Mouse (Mus musculus): ENCODE measurements around the gene Rras. TPM values are rescaled to one million over a fixed set of nuclear protein-coding genes. Genes with fewer than 3 reads are reported as not detected.

Gene Rras
- total and polyA plus RNA-seq, 3 experiments, result 3.2 to 16.3 (median 5.6) TPM

DNA sequence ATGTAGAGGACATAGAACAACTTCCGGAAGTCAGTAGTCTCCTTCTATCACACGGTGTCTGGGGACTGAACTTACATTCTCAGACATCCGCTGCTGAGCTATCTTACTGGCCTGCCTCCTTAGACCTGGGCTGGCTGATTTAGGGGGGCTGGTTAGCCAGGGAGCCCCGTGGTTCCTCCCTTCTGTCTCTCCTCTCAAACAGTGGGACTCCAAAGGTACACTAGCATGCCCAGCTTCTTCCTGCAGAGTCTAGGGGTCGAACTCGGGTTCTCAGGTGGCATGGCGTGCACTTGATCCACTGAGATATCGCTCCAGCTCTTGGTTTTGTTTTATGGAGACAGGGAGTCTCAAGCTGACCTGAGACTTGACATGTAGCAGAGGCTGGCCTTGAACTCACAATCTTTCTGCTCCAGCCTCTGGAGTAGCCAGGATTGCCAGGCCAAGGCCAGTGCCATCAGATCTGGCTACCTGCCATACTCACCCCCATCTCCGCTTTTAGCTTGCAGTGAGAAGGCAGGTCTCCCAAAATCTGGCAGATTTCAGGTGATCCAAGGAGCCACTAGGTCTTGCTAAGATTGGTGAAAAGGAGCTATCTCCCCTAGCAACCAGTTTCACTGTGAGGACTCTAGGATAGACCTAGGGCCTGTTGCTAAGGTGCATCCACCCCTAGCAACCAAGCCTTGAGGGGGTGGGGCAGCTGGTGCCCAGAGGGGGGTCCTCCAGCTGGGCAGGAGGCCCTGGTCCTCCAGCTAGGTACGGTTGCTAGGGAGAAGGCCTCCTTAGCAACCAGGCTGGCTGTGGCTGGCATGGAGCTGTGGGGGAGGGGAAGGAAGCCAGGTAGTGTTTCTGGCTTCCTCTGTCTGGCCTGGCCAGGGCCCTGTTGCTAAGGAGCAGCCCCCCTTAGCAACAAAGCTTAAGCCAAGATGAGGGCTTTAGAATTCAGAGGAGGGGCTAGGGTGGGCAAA is 41.1 kb downstream of the Rras start:
- peaks cover 25% of the 10 kb centered on the region for H3K36me3 ChIP-seq (replicated peaks)
- H3K27me3 ChIP-seq (ENCODE audit: insufficient read depth, low read length), result no peaks in the 10 kb centered on the region
- H3K4me1 ChIP-seq (ENCODE audit: insufficient read depth, low read depth, low read length), result peaks cover 45% of the 10 kb centered on the region
- DNase-seq (ENCODE audit: low spot score), result no peak
- no peaks in the 10 kb centered on the region for H3K9me3 ChIP-seq (replicated peaks)
- TF ChIP-seq GATA2 (IDR thresholded peaks at IDR 0.05; ENCODE audit: borderline replicate concordance, low read depth, low read length) (no peak), POLR2AphosphoS5 (IDR thresholded peaks at IDR 0.05; ENCODE audit: insufficient replicate concordance, low read depth, low read length) (no peak), CTCF (IDR thresholded peaks at IDR 0.05; ENCODE audit: low read depth, low read length) (no peak), TAL1 (conservative IDR thresholded peaks at IDR 0.05; ENCODE audit: low read depth, low read length) (no peak), GATA1 (IDR thresholded peaks at IDR 0.05; ENCODE audit: borderline replicate concordance, low read length) (no peak)
- H3K4me3 ChIP-seq (ENCODE audit: low read depth, low read length), result no peak overlapping the region
- no peak for ATAC-seq (ENCODE audit: extremely low read depth, insufficient number of reproducible peaks, low FRiP score, poor library complexity, severe bottlenecking)

DNA sequence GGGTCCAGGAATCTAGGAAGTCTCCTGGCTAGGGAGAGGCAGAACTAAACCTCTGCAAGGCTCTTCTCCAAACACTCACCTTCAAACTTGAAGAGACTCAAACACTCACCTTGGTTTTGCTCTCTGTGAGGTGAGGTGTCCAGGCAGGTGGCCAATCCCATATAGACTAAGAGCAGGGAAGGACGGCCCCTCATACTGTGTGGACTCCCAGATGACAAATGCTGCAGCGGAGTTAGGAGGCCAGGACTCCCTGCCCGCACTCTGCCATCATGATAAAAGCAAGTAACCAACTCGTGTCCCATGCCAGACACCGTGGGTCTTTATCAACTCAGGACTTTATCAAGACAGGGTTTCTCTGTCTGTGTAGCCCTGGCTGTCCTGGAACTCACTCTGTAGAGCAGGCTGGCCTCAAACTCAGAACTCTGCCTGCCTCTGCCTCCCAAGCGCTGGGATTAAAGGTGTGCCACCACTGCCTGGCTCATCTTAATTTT is 42.9 kb downstream of the Rras start:
- no peak overlapping the region; the same call in 1 of the 2 replicates for H3K4me3 ChIP-seq (ENCODE audit: low read depth, low read length)

DNA sequence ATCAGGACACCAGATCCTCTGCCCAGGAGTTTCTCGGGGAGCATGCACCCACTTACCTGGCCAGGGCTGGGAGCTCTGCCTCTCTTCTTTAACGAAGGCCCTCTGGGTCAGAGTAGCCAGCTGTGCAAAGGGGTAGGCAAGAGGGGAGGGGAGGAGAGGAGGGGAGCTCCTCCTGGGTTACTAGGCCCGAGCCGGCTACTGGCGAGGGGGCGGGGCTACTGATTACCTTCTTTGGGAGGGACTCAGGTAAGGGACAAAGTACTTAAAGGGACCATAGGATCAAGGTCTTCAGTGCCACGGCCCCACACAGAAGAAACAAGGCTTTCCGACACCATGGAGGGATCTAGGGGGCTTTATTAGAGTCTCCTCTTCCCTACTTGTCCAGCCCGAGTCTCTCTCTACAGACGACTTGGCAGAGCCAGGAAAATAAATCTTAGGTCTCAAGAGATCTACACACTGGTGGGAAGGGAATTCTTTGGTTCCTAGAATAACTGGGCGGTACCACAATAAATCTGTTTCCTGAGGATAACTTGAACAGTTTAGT is 43.8 kb downstream of the Rras start:
- peak overlapping the region; percentile 73 for H3K4me3 ChIP-seq (ENCODE audit: low read depth, low read length)
- H3K36me3 ChIP-seq (replicated peaks), result peaks cover 50% of the 10 kb centered on the region
- peaks cover 55% of the 10 kb centered on the region for H3K4me1 ChIP-seq (ENCODE audit: insufficient read depth, low read depth, low read length)
- TF ChIP-seq CTCF (IDR thresholded peaks at IDR 0.05; ENCODE audit: low read depth, low read length) (no peak), POLR2AphosphoS5 (IDR thresholded peaks at IDR 0.05; ENCODE audit: insufficient replicate concordance, low read depth, low read length) (no peak), GATA2 (IDR thresholded peaks at IDR 0.05; ENCODE audit: borderline replicate concordance, low read depth, low read length) (no peak), TAL1 (conservative IDR thresholded peaks at IDR 0.05; ENCODE audit: low read depth, low read length) (no peak), GATA1 (IDR thresholded peaks at IDR 0.05; ENCODE audit: borderline replicate concordance, low read length) (no peak)
- ATAC-seq (ENCODE audit: extremely low read depth, insufficient number of reproducible peaks, low FRiP score, poor library complexity, severe bottlenecking) (no peak), DNase-seq (ENCODE audit: low spot score) (peak; percentile 46)
- H3K9me3 ChIP-seq (replicated peaks), result no peaks in the 10 kb centered on the region
- no peaks in the 10 kb centered on the region for H3K27me3 ChIP-seq (ENCODE audit: insufficient read depth, low read length)

More for the DNA sequence above, 42.9 kb downstream of the Rras start:
- no peaks in the 10 kb centered on the region for H3K27me3 ChIP-seq (ENCODE audit: insufficient read depth, low read length)
- DNase-seq (ENCODE audit: low spot score), result no peak
- peaks cover 51% of the 10 kb centered on the region for H3K4me1 ChIP-seq (ENCODE audit: insufficient read depth, low read depth, low read length)
- ATAC-seq (ENCODE audit: extremely low read depth, insufficient number of reproducible peaks, low FRiP score, poor library complexity, severe bottlenecking), result no peak
- no peaks in the 10 kb centered on the region for H3K9me3 ChIP-seq (replicated peaks)
- no peak for TF ChIP-seq POLR2AphosphoS5 (IDR thresholded peaks at IDR 0.05; ENCODE audit: insufficient replicate concordance, low read depth, low read length)
- H3K36me3 ChIP-seq (replicated peaks), result peaks cover 41% of the 10 kb centered on the region

DNA sequence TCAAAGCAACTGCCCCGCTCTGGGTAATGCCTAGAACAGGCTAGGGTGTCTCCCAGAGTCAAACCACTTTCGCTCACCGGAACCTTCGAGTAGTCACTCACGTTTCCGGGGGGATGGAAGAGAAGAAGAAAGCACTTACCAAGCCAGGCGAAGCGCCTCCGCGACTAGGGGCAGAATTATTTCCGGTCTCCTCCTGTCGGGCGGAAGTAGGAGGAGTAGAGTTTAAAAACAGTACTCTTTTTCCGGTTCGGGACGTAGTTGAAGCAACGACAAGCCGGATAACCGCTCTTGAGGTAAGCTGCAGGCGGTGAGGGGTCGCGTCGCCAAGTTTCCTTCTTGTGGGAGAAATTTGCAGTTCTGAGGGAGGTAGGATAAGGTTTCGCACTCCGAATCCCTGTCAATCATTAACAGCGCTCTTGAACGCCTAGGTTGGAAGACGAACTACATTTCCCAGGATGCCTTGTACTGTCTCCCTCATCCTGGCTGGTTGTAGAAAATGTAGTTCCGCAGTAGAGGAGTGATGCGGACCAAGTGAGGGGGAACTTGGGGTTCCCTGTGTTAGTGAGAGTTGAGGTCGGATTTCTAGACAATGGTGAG is 44.6 kb downstream of the Rras start, which contains the start of the genes Nosip and Prrg2:
Gene Nosip, plus strand, starts transcription at position 191 of the 597 bp plus-strand sequence.
Gene Prrg2, minus strand, starts transcription at position 439 of the 597 bp plus-strand sequence.
- Histone ChIP-seq H3K4me3 (ENCODE audit: low read depth, low read length) (peak within 1 kb of the TSS; percentile 73), H3K36me3 (replicated peaks) (peaks cover 55% of the 10 kb centered on the region), H3K9me3 (replicated peaks) (no peaks in the 10 kb centered on the region), H3K4me1 (ENCODE audit: insufficient read depth, low read depth, low read length) (peaks cover 56% of the 10 kb centered on the region), H3K27me3 (ENCODE audit: insufficient read depth, low read length) (no peaks in the 10 kb centered on the region)
- peak; percentile 83 for DNase-seq (ENCODE audit: low spot score)
- ATAC-seq (ENCODE audit: extremely low read depth, insufficient number of reproducible peaks, low FRiP score, poor library complexity, severe bottlenecking), result peak; percentile 94
- TF ChIP-seq GATA2 (IDR thresholded peaks at IDR 0.05; ENCODE audit: borderline replicate concordance, low read depth, low read length), result no peak
- no peak for TF ChIP-seq CTCF (IDR thresholded peaks at IDR 0.05; ENCODE audit: low read depth, low read length)
- TF ChIP-seq POLR2AphosphoS5 (IDR thresholded peaks at IDR 0.05; ENCODE audit: insufficient replicate concordance, low read depth, low read length), result no peak
- TF ChIP-seq TAL1 (conservative IDR thresholded peaks at IDR 0.05; ENCODE audit: low read depth, low read length), result no peak
- TF ChIP-seq GATA1 (IDR thresholded peaks at IDR 0.05; ENCODE audit: borderline replicate concordance, low read length), result no peak

DNA sequence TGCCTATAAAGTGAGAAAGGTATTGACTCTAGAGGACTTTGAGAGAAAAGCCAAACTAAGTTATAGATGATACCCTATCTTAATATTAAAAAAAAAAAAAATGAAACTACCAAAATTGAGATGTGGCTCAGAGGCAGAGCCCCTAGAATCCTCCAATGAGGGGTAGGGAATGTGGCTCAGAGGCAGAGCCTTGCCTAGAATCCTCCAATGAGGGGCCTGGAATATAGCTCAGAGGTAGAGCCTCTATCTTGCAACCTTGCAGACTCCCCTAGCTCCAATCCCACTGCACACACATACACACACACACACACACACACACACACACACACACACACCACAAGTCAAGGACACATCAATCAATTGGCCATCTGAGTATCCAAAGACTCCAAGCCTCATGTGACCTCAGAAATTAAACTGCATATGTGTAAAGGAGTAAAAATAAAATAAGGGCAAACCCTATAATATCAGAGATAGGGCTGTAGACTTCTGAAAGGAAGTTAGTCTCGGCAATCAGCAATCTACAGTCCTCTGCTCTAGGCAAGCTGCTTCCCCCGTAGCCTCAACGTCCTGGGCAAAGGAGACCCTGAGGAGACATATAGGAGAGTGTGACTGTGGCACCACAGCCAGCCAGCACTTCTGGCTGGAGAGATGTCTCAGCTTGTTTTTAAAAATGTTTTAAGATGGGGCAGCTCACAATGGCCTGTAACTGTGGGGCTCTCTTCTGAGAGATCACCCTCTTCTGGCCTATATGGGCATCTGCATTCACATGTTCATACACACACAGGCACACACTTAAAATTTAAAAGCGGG is 49.6 kb downstream of the Rras start:
- H3K9me3 ChIP-seq (replicated peaks), result no peaks in the 10 kb centered on the region
- H3K4me1 ChIP-seq (ENCODE audit: insufficient read depth, low read depth, low read length), result peaks cover 49% of the 10 kb centered on the region
- TF ChIP-seq GATA2 (IDR thresholded peaks at IDR 0.05; ENCODE audit: borderline replicate concordance, low read depth, low read length) (no peak), GATA1 (IDR thresholded peaks at IDR 0.05; ENCODE audit: borderline replicate concordance, low read length) (no peak), TAL1 (conservative IDR thresholded peaks at IDR 0.05; ENCODE audit: low read depth, low read length) (no peak), CTCF (IDR thresholded peaks at IDR 0.05; ENCODE audit: low read depth, low read length) (no peak), POLR2AphosphoS5 (IDR thresholded peaks at IDR 0.05; ENCODE audit: insufficient replicate concordance, low read depth, low read length) (no peak)
- ATAC-seq (ENCODE audit: extremely low read depth, insufficient number of reproducible peaks, low FRiP score, poor library complexity, severe bottlenecking) (no peak), DNase-seq (ENCODE audit: low spot score) (no peak)
- H3K36me3 ChIP-seq (replicated peaks), result peaks cover 64% of the 10 kb centered on the region
- H3K4me3 ChIP-seq (ENCODE audit: low read depth, low read length), result no peak overlapping the region
- H3K27me3 ChIP-seq (ENCODE audit: insufficient read depth, low read length), result no peaks in the 10 kb centered on the region
